Mouse (Mus musculus): ENCODE measurements around the gene Gm45021.

GRCm38 (mm10) chr6:48626984-48627383 is 37.6 kb downstream of the Gm45021 start:
- TF ChIP-seq ZC3H11A (IDR thresholded peaks at IDR 0.05; ENCODE audit: borderline replicate concordance, low read depth, low read length) (no peak), MAFK (IDR thresholded peaks at IDR 0.05; ENCODE audit: insufficient read depth, low read depth, low read length) (no peak), CHD2 (IDR thresholded peaks at IDR 0.05; ENCODE audit: low read depth, low read length) (no peak)
